ENCODE assay signal across 11 mouse cellular contexts in genomic region chr5:151022939-151023338, GRCm38 (mm10).
DNase-seq lines count a peak whose midpoint lies in the region; ATAC-seq lines count a peak whose summit lies in the region.
"Had no signal": no experiment of that assay in that cellular context is flagged by ENCODE, and none has a peak within 500 bp of the region (broad histone marks: within the 10 kb centered on the region; RNA-seq: fewer than 3 reads in every experiment).

No protein-coding gene starts in this region.

- H3K9ac ChIP-seq in heart, embryonic 11.5 days (ENCODE audit: low read depth, low read length): no peak overlapping the region
- no peak overlapping the region for H3K9ac ChIP-seq in limb, embryonic 12.5 days (replicated peaks)
- no peak overlapping the region for H3K9ac ChIP-seq in embryonic facial prominence, embryonic 15.5 days
- no peak overlapping the region for H3K9ac ChIP-seq in midbrain, embryonic 15.5 days
- H3K9ac ChIP-seq: liver, postnatal 0 days had no signal

- H3K27ac ChIP-seq in heart, embryonic 11.5 days (ENCODE audit: low read depth, low read length): no peak overlapping the region
- 0 out of 2 replicates have a peak overlapping the region, but pooled peaks have one; percentile 75 for H3K27ac ChIP-seq in limb, embryonic 12.5 days
- H3K27ac ChIP-seq in limb, embryonic 10.5 days: no peak overlapping the region; the same call in 1 of the 2 replicates
- peak overlapping the region; percentile 63; the same call in 1 of the 2 replicates for H3K27ac ChIP-seq in embryonic facial prominence, embryonic 15.5 days (replicated peaks)
- peak overlapping the region; percentile 43 for H3K27ac ChIP-seq in midbrain, embryonic 15.5 days

- no peaks in the 10 kb centered on the region for H3K36me3 ChIP-seq in heart, embryonic 11.5 days (ENCODE audit: control insufficient read depth, insufficient read depth, low read length)
- no peaks in the 10 kb centered on the region for H3K36me3 ChIP-seq in limb, embryonic 12.5 days
- H3K36me3 ChIP-seq in limb, embryonic 10.5 days: no peaks in the 10 kb centered on the region
- no peaks in the 10 kb centered on the region for H3K36me3 ChIP-seq in embryonic facial prominence, embryonic 15.5 days
- no peaks in the 10 kb centered on the region for H3K36me3 ChIP-seq in midbrain, embryonic 15.5 days (replicated peaks)

- peak overlapping the region; percentile 49; the same call in 1 of the 2 replicates for H3K4me2 ChIP-seq in heart, embryonic 11.5 days
- no peak overlapping the region for H3K4me2 ChIP-seq in limb, embryonic 12.5 days
- peak overlapping the region; percentile 28; the same call in 1 of the 2 replicates for H3K4me2 ChIP-seq in embryonic facial prominence, embryonic 15.5 days (replicated peaks)
- no peak overlapping the region for H3K4me2 ChIP-seq in midbrain, embryonic 15.5 days

- 12% methylated on average over 1 of the region's 1 CpGs for WGBS in heart, embryonic 11.5 days (ENCODE audit: insufficient replicate concordance)
- WGBS in limb, embryonic 12.5 days: 38% methylated on average over 1 of the region's 1 CpGs
- 29% methylated on average over 1 of the region's 1 CpGs for WGBS in limb, embryonic 10.5 days
- 12% methylated on average over 1 of the region's 1 CpGs for WGBS in embryonic facial prominence, embryonic 15.5 days
- 10% methylated on average over 1 of the region's 1 CpGs for WGBS in midbrain, embryonic 15.5 days

- DNase-seq in heart, postnatal 14 days: no peak
- no peak for DNase-seq in limb, embryonic 10.5 days (ENCODE audit: low spot score)
- no peak for DNase-seq in adrenal gland, postnatal 10 days
- DNase-seq: adrenal gland, postnatal 25 days; liver, postnatal 0 days had no signal

- no peak for ATAC-seq in heart, embryonic 11.5 days (replicated peaks; ENCODE audit: insufficient number of reproducible peaks, low FRiP score, low TSS enrichment)
- ATAC-seq in limb, embryonic 12.5 days (ENCODE audit: insufficient number of reproducible peaks, insufficient read depth, low FRiP score, low TSS enrichment, low read depth): no peak
- no peak for ATAC-seq in embryonic facial prominence, embryonic 15.5 days (ENCODE audit: insufficient number of reproducible peaks, low FRiP score, low TSS enrichment, low read depth)
- ATAC-seq in midbrain, embryonic 15.5 days (replicated peaks): peak; percentile 71
- ATAC-seq in megakaryocyte, adult 5-6 weeks (ENCODE audit: poor library complexity, severe bottlenecking): no peak
- ATAC-seq: liver, postnatal 0 days had no signal

- H3K4me3 ChIP-seq in heart, embryonic 11.5 days (ENCODE audit: low read depth, low read length): no peak overlapping the region
- H3K4me3 ChIP-seq in limb, embryonic 12.5 days (replicated peaks): no peak overlapping the region
- H3K4me3 ChIP-seq in limb, embryonic 10.5 days: no peak overlapping the region
- H3K4me3 ChIP-seq in embryonic facial prominence, embryonic 15.5 days (replicated peaks): no peak overlapping the region
- H3K4me3 ChIP-seq in midbrain, embryonic 15.5 days: no peak overlapping the region
- H3K4me3 ChIP-seq: erythroblast, embryonic 14.5 days had no signal

- intact Hi-C loops in heart, postnatal 14 days (cut with DNase I): no loop called here

- no peaks in the 10 kb centered on the region for H3K9me3 ChIP-seq in heart, embryonic 11.5 days (replicated peaks; ENCODE audit: control insufficient read depth, low read length)
- no peaks in the 10 kb centered on the region for H3K9me3 ChIP-seq in limb, embryonic 12.5 days
- H3K9me3 ChIP-seq in limb, embryonic 10.5 days (replicated peaks): no peaks in the 10 kb centered on the region
- no peaks in the 10 kb centered on the region for H3K9me3 ChIP-seq in embryonic facial prominence, embryonic 15.5 days (replicated peaks)
- no peaks in the 10 kb centered on the region for H3K9me3 ChIP-seq in midbrain, embryonic 15.5 days

- no peaks in the 10 kb centered on the region for H3K27me3 ChIP-seq in heart, embryonic 11.5 days (ENCODE audit: control insufficient read depth, insufficient read depth, low read length)
- no peaks in the 10 kb centered on the region for H3K27me3 ChIP-seq in limb, embryonic 12.5 days
- no peaks in the 10 kb centered on the region for H3K27me3 ChIP-seq in limb, embryonic 10.5 days (ENCODE audit: low read depth, poor library complexity, severe bottlenecking)
- no peaks in the 10 kb centered on the region for H3K27me3 ChIP-seq in embryonic facial prominence, embryonic 15.5 days
- no peaks in the 10 kb centered on the region for H3K27me3 ChIP-seq in midbrain, embryonic 15.5 days (replicated peaks)

- peaks cover 4% of the 10 kb centered on the region; the same call in 1 of the 2 replicates for H3K4me1 ChIP-seq in heart, embryonic 11.5 days (ENCODE audit: control insufficient read depth, insufficient read depth, low read length)
- H3K4me1 ChIP-seq in limb, embryonic 12.5 days (replicated peaks): peaks cover 40% of the 10 kb centered on the region
- H3K4me1 ChIP-seq in limb, embryonic 10.5 days: peaks cover 79% of the 10 kb centered on the region
- peaks cover 19% of the 10 kb centered on the region for H3K4me1 ChIP-seq in embryonic facial prominence, embryonic 15.5 days
- H3K4me1 ChIP-seq in midbrain, embryonic 15.5 days: peaks cover 27% of the 10 kb centered on the region

Comparison
In these comparisons a context has a peak if more than half of its experiments do, and no peak if none do; other contexts are left out.
1. H3K27ac ChIP-seq: peak in limb, embryonic 12.5 days (single experiment), embryonic facial prominence, embryonic 15.5 days (single experiment) and midbrain, embryonic 15.5 days (single experiment); none in heart, embryonic 11.5 days (single experiment) and limb, embryonic 10.5 days (single experiment).
2. H3K4me2 ChIP-seq: peak in heart, embryonic 11.5 days (single experiment) and embryonic facial prominence, embryonic 15.5 days (single experiment); none in limb, embryonic 12.5 days (single experiment) and midbrain, embryonic 15.5 days (single experiment).